Mouse (Mus musculus): ENCODE results near the gene Dgkd. TPM values are rescaled to one million over a fixed set of nuclear protein-coding genes. Genes with fewer than 3 reads are reported as not detected.
A peak's percentile ranks its signal among the peaks of the same experiment; 100 is the strongest.

The Dgkd gene
- total RNA-seq, 2 experiments from 2014 or later: 104 to 118 TPM

DNA sequence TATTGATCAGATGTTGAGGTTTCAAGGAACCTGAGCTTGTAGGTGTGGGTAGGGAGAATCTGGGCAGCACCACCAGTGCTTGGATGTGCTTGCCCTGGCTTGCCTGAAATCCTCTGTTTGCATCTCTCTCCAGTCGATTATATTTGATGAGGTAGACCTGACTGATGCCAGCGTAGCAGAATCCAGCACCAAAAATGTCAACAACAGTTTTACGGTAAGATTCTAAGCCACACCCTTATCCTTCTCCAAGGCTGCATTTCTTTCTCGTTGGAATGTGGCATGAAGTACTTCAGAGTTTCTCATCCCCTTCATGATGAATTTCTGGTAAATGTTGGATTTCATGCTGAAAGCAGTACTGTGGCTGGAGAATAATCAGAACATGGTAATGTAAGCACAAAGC is 28.6 kb downstream of the Dgkd start:
- no peak for DNase-seq

DNA sequence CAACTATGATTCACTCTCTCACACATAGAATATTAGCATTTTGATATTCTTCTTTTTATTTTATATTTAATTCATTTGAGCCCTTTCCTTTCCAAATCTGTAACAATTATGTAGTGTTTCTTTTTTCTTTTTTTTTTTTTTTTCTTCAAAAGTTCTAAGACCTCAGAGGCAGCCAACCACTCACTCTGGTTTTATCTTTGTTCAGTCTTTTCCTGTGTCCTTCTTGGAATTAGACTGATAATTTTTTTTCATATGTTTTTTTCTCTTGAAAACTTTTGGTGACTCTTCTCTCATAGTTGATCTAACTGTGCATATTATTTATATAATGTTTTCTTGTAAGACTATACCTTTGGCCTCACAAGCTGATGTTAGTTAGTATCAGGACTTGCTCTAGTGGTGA is 29.5 kb downstream of the Dgkd start:
- DNase-seq: no peak

DNA sequence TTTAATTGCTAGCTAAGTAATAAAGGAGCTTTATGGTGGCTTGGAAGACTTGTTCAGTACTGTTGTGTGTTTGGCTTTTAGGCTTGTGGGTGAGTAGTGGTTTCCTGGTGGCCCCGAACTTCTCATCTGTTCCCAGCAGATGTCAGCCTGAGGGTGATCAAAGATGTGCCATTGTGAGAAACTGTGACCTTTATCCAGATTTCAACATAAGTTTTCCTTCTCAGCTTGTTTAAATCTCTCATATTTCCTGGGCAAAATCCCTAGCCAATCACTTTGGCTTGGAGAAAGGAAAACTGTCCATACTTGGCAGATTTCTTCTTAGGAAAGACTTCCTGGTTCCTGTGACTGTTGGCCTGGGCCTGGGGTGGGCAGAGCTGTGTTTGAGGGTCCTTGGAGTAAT is 37.9 kb downstream of the Dgkd start:
- DNase-seq: no peak

DNA sequence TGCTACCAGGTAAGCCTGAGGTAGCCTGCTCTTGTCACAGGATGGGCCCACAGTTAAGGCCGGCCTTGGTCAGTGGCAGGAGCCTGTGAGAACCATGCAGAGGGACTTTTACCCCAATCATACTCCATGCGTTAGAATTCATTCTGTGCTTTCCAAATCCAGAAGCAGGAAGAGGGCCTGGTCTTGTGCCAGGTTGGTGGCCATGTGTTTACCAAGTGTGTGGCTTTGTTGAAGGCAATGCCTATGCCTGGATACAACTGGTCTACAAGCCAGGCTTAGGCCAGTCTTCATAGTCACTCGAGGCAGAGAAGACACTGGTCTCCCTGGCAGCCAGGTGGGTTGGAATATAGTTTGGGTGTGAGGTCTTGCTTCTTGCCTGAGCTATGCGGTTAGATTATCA is 38.5 kb downstream of the Dgkd start:
- DNase-seq: no peak

DNA sequence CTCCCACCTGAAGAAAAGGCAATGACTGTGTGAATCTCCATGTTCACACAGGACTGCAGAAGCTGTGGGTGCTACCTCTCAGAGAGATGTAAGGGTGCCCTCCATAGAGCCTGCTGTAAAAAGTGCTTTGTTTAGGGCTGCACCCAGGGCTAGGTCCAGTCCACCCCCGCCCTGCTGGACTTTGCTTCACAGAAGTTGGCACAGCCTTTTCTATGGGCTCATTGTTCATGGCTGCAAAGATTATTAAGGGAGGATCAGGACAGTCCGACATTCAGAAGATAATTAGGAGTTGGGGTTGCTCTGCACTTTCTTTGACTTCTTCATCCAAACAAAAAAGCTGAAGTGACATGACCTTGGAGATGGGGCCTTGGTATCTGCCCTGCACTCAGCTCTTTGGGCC is 39.4 kb downstream of the Dgkd start:
- no peak for DNase-seq

DNA sequence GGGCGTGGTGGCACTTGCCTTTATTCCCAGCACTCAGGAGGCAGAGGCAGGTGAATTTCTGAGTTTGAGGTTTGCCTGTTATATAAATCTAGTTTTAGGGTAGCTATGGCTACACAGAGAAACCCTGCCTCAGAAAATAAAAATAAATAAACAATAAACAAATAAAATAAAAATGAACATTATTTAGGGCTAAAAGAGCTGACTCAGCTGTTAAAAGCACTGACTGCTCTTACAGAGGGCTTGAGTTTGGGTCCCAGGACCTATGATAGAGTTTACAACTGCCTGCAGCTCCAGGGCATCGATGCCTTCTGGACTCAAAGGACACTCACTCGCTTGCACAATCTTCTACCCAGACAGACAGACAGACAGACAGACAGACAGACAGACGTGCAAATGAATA is 40.3 kb downstream of the Dgkd start:
- DNase-seq: no peak

DNA sequence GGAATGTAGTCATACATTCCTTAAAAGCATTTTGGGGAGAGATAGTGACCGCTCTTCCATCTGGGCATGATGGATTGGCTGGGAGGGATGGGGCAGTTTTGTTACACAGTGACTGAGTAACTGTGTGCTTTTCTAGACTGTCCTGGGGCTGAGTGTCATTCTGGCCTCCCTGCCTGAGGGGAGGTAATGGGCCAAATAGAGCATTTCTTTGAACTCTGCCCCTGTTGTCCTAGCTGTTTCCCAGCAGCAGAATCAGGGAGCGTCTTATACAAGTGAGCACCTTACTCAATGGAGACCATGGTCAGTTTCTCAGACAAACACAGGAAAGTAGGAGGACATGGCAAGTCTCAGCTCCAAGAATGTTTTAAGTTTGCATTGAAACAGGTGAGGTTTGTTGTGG is 43.8 kb downstream of the Dgkd start:
- no peak for DNase-seq

DNA sequence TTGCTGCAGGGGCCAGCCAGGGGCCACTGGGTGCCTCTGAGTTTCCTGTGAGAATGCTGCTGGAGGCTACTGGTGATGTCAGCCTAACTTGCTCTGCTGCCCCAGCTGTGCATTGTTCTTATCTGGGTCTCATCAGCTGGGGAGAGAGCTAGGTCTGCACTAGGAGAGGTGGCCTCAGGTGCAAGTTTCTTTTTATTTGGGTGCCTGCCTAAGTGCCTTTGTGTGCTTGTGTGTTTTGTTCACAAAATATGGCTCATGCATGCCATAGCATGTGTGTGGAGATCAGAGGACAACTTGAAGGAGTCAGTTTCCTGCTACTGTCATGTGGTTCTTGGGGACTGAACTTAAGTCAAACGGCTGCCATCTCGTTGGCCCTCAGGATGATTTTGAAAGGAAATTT is 46.6 kb downstream of the Dgkd start:
- DNase-seq: no peak

DNA sequence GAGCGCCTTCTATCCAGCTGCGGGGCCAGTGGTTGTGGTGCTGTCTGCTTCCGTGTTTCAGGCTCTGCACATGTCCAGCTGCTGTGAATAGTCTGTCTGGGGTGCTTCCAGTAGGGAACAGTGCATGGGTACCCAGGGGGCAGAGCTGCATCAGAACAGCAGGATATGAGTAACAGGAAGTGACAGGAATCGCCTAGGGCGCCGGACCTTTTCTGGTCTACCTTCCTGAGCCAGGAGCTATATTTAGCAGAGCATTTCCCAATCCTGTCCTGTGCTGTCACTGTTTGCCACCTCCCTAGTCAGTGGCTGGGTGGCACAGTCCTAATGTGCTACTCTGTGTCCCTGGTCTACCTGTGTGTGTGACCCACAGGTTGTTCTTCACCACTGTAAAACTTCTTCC is 47.9 kb downstream of the Dgkd start:
- no peak for DNase-seq

DNA sequence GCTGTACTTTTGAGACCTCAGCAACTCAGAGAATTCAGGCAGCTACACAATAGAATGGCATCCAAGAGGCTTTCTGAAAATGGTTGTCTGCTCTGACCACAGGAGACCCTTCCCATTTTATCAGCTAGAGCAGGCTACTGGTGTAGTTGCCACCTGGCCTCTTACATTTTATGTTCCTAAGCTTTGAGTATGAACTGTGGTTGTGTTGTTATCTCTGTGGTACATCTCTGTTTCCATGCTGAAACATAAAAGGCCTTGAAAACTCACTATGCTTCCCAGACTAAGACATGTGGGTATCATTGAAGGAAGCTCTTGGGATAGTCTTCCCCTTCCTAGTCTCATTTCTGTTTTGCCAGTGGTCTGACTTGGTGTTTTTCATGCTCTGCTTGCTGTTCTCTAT is 49.1 kb downstream of the Dgkd start:
- no peak for DNase-seq

DNA sequence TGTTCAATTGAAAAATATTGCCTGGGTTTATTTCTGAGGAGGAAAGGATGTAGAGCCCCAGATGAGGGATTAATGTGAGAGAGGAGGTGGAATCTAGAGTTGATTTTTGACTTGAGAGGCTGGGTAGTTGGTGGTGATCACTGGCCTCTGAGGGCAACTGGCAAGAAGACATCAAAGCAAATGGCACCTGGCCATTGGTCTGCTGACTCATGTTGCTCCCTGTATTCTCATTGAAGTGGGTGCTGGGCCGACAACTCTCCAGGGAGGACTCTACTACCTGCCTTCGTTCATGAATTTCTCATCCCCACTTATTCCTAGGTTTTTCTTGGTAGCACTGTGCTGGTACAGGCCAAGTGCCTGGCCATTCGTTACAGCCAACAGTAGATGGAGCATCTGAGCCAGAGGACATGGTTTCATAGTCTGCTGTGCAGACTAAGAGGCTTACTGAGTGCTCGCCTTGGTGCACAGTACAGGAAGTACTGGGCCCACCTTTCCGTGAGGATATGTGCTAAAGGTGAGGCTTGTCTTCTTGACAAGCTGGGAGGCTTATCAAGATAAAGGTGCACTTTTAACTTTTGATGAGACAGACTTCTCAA is 53.4 kb downstream of the Dgkd start:
- DNase-seq: no peak

DNA sequence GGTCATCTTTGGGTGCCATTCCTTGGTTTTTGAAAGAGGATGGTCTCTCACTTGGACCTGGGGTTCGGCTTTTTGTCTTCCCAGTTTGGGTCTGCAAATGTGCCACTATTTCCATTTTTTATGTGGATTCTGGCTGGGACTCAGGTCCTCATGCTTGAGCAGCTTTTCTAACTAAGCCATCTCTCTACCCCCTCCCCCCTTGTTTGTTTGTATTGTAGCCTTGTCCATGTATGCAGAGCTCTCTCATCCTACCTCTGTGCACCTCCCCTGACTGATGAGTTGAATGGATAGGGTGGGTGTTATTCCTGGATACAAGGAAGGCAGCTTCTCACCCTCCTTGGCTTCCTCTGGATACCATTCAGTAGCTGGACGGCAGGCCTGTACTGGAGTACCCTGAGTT is 54.9 kb downstream of the Dgkd start:
- no peak for DNase-seq

DNA sequence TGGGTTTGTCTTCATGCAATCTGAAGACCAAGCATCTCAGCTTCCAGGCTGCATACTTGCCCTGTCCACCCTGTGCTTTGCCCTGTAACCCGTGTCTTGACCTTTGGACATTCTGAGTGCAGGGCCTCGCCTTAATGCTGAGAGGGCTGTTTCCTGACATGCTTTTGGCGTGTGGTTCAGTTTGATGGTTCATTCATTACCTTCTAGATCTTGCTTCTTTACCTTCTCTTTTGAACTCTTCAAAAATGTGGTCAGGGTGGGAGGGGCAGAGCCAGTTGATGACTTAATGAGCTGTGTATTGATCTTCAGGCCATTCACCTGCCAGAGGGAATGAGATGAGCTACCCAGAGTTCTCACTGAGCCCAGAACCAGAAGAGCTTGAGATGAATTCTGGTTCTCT is 55.6 kb downstream of the Dgkd start:
- DNase-seq: no peak

DNA sequence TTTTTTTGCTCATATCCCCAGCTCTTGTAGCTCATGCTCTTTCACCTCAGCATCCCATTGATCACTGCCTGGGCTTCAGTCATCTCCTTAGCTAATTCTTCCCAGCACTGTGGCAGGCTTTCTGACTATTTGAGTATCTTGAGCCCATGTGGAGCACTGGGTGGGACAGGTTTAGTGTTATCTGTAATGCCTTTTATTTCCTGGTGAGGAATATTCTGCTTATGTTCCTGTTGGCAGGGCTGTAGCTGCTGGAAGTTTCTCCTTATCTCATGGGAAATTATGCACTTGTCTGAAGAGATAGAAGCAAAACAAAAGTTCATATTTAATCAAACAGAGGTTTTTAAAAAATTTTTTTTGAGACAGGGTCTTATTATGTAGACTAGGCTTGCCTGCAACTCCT is 56.5 kb downstream of the Dgkd start:
- DNase-seq: no peak

DNA sequence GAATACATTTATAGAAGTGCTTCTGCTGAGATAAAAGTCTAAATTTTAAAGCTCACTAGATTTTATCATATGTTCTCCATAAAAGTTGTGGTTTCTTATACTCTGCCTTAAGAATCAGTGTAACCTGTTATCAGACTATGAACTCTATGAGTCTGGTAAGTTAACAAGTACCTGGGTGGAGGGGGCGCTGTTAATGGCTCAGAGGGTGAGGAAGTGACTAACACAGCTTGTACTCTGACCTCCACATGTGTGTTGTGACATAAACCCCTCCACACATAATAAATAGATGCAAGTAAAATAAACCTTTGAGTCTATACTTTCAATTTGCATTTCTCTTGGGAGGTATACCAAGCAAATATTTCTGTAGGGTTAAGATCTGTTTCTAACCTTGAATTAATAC is 57.3 kb downstream of the Dgkd start:
- no peak for DNase-seq

DNA sequence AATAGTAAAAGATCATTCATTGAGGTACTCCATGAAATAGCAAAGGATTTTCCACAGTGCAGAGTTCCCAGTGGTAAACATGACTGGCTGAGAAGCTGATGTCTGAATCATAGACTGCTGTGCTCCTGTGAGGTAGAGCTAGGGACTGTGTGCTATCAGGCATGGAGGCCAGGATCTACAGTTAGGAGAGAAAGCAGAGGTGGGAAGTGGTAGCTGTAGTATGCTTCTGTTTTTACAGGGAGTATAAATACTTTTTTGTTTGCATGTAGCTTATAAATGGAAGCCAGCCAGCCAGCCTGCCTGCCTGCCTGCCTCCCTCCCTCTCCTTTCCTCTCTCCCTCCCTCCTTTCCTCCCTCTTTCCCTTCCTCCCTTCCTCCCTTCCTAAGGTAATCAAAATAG is 60.3 kb downstream of the Dgkd start:
- no peak for DNase-seq

DNA sequence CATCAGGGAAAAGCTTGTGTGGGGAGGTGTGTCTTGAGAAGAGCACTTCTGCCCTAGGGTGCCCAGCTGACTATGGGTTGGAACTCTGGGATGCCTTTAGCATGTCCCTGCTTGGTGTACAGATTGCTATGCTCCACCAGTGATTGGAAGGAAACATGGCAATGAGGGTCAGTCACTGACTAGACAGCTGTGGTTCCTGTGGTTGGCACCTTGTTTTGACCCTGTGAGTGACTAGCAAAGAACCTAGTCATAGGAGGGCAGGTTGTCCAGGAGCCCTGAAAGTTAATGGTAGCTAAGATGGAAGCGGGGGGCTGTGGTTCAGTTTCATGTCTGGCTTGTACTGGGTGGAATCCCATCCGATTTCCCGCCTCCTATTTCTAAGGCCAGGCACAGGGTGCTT is 64.3 kb downstream of the Dgkd start:
- DNase-seq: no peak

DNA sequence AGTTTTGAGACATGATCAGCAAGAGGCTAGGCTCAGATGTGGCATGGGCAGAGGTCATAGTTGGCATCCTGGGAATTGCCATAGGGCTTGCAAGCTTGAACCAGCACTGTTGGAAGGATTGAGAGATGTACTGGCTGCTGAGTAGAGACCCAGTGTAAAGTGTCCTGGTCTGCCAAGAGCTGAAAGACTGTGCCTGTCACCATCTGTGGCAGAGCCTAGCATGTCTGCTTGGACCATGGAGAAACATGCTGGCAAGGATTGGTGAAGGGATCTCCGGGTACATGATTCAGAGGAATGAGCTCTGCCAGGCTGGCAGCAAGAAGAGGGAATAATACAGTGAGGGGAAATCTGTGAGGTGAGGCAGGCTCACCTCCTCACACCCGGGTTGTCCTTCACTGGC is 65.0 kb downstream of the Dgkd start:
- peak in 1 of 2 experiments; percentile 33 for DNase-seq

DNA sequence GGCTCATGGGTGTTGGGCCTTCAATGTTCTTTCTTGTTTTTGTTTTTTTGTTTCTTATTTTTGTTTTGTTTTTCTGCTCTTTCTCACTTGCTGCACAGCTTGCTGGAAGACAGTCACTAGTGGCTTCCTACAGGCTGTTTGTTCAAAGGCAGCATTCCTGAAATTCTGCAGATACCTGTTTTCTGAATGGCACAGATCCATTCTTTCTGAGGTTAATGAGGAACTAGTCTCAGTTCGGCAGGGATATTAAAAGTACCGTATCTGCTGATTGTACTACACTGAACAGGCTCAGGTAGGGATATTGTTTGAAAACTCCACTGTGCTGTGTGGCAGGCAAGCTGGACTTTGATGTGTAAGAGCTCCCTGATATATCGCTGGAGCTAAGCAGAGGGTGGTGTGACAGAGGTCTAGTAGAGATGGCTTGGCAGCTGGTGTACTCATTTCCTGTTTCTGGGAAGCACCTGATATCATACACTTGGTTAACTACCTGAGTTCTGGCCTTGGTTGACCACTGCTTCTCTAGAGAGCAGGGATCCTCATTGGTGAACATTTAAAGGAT is 67.0 kb downstream of the Dgkd start:
- DNase-seq: no peak

DNA sequence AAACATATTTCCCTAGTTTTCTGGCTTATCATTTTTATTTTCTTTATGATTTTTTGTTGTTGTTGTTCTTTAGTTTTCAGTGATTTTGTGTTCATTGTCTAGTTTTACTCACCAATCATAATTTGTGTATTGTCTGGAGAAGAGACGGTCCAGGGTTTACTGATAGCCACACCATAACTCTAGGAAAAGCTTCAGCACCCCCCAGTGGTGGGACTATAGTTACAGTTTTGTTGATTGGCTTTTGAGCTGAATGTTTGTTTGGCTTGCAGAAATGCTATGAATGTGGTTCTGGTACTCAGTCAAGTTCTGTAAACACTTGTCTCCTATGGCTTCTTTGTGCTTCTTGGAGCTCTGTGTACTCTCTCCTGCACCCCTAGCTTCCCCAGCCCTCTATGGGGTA is 69.6 kb downstream of the Dgkd start:
- DNase-seq: peak in 1 of 2 experiments; percentile 52

DNA sequence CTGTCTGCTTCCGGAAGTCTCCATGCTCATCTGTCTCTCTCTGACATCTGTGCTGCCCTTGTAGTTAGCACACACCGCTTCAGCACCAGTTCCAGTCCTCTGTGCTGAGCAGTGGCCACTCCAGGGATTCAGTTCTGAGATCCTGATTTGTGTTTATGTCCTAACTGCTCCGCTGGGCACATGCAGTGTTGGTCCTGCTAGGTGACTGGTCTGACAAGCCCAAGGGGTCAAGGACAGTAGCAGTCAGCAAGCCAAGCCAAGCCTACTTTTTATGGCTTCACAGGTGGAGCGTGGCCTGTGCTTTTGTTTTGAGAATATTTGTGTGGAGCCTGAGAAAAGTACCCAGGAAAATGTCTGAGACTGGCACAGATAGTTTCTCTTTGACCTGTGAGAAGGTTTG is 71.8 kb downstream of the Dgkd start:
- DNase-seq: no peak

DNA sequence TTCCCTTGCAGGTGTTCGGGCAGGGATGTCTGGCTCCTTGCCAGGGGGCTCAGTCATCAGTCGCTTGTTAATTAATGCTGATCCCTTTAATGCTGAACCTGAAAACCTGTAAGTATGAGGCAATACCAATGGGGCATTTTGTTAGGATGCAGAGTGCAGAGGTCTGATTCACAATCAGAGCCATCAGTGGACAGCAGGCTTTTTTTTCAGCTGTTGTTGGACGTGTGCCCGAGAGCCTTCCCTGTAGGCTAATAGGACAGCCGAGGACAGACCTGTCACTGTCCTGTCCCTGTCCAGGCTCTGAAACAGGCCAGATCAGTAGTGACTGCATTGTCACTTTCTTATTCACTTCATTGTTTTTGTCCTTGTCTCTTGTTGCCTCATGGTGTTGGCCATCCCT is 76.6 kb downstream of the Dgkd start:
- no peak for DNase-seq

DNA sequence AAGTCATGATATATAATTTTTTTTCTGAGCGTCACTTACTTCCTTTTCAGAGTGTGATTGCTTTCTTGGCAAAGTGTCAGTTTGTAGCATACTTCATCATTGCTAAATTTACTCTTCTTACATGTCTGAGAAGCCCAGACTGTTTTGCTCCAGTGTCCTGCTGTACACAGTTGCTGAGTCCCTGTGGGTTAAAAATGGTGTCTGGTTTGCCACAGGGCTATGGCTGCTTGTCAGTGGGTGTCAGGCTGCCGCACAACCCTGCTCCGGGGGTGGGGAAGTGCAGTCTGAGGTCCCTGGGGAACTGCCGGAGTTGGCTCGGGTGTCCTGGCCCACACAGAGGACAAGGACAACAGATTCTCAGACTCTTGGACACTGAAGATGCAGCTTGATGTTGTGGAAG is 80.0 kb downstream of the Dgkd start:
- no peak for DNase-seq

DNA sequence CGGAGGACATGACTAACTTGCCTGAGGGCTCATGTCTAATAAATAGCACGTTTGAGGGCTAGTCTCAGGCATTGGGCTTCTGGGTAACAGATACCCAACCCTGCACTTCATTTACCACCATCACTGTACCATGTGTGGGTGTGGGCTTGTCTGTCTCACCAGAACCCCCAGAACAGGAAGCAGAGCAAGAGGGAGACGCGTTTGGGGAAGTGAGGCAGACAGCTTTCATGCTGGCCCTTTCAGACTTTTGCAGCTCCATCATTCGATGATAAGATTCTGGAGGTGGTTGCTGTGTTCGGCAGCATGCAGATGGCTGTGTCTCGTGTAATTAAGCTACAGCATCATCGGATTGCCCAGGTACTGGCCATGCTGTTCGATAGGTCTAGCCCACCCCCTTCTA is 82.0 kb downstream of the Dgkd start:
- no peak for DNase-seq

DNA sequence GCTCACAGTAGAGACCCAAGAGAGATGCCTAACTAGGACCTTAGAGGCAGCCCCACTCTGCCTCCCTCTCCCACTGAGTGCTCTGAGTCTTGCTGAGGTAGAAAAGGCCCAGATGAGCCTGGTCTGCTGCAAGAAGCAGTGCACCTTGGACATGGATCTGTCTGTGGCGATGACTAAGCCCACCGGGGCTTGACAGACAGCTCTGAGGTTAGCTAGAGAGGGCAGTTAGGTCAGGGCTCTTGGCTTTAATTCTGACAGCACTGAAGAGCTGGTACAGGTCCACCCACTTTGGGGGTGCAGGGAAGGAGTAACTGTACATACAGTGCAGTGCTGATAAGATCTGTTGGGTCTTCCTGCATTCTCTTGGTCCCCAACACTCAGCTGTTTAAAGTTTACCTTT is 82.5 kb downstream of the Dgkd start:
- DNase-seq: no peak

Measured in layer of hippocampus, postnatal 36 days (tissue).